Mouse (Mus musculus) forebrain, embryonic 11.5 days (tissue): ENCODE results near the gene Ehmt1. TPM values are rescaled to one million over a fixed set of nuclear protein-coding genes. Genes with fewer than 3 reads are reported as not detected.

Source experiments
- ATAC-seq: fragments of 200-750 bp; cut with Nextera tagmentation; replicated peaks from 2 replicates; pipeline ENCODE4 v1.8.0; 2017; ENCODE audit warnings: moderate TSS enrichment; ENCODE audit not compliant: low FRiP score
- DNase-seq: peaks from one replicate; pipeline ENCODE4 v3.0.0-alpha.2; 2017; ENCODE audit warnings: low spot score
- H3K27ac ChIP-seq: fragments of 300-500 bp; sonication (generic); 2 replicates; pipeline ENCODE4 v1.5.1; 2014; ENCODE audit warnings: low read depth, low read length
- H3K27me3 ChIP-seq: fragments of 300-500 bp; sonication (generic); 2 replicates; pipeline ENCODE4 v1.6.1; 2014; ENCODE audit warnings: mild to moderate bottlenecking, low read length, mixed read lengths; ENCODE audit not compliant: control insufficient read depth, insufficient read depth
- H3K36me3 ChIP-seq: fragments of 300-500 bp; sonication (generic); 2 replicates; pipeline ENCODE4 v1.6.1; 2014; ENCODE audit warnings: mild to moderate bottlenecking, low read length, moderate library complexity, mixed read lengths; ENCODE audit not compliant: control insufficient read depth, insufficient read depth
- H3K4me1 ChIP-seq: fragments of 300-500 bp; sonication (generic); replicated peaks from 2 replicates; pipeline ENCODE4 v1.6.1; 2014; ENCODE audit warnings: low read length, mixed read lengths; ENCODE audit not compliant: control insufficient read depth, insufficient read depth
- H3K4me2 ChIP-seq: fragments of 300-500 bp; sonication (generic); 2 replicates; pipeline ENCODE4 v1.6.1; 2014; ENCODE audit warnings: low read depth, mild to moderate bottlenecking, low read length, moderate library complexity, mixed read lengths; ENCODE audit not compliant: severe bottlenecking
- H3K4me3 ChIP-seq: fragments of 300-500 bp; sonication (generic); 2 replicates; pipeline ENCODE4 v1.5.1; 2014; ENCODE audit warnings: low read depth, low read length
- H3K9ac ChIP-seq: fragments of 300-500 bp; sonication (generic); 2 replicates; pipeline ENCODE4 v1.6.1; 2014; ENCODE audit warnings: low read length
- H3K9me3 ChIP-seq: fragments of 300-500 bp; sonication (generic); 2 replicates; pipeline ENCODE4 v1.6.1; 2016; ENCODE audit warnings: low read length, mixed read lengths; ENCODE audit not compliant: control insufficient read depth
- WGBS: fragments of 180-500 bp; shearing (Covaris S2); extraction: QIAGEN DNeasy Blood & Tissue Kit; methylation state at CpG from one replicate; pipeline ENCODE4 v1.1.7; 2014; 5-methylcytosine and 5-hydroxymethylcytosine counted together
- polyA plus RNA-seq: library from polyadenylated mRNA; unstranded; fragments of >200 nt; fragmentation: Nextera tagmentation; extraction: Ambion mirVana; gene quantifications from 2 replicates; pipeline ENCODE4 v1.2.1, GENCODE M21; 2014

Gene Ehmt1
- polyA plus RNA-seq, 1 experiment from 2014 or later = 123 TPM

GRCm38 (mm10) chr2:24925284-24925683 lies 5.9 kb upstream of the Ehmt1 start:
- H3K4me1 ChIP-seq = no peaks in the 10 kb centered on the region
- no peak overlapping the region for H3K4me3 ChIP-seq
- WGBS = 84% methylated on average over 8 of the region's 8 CpGs
- no peaks in the 10 kb centered on the region for H3K36me3 ChIP-seq
- no peaks in the 10 kb centered on the region for H3K9me3 ChIP-seq
- ATAC-seq = no peak
- H3K27me3 ChIP-seq = no peaks in the 10 kb centered on the region
- H3K4me2 ChIP-seq = no peak overlapping the region
- no peak for DNase-seq
- H3K9ac ChIP-seq = no peak overlapping the region
- no peak overlapping the region for H3K27ac ChIP-seq

- Histone ChIP-seq H3K27me3 (no peaks in the 10 kb centered on the region), H3K4me2 (no peak overlapping the region), H3K4me1 (no peaks in the 10 kb centered on the region), H3K9ac (no peak overlapping the region), H3K4me3 (no peak overlapping the region), H3K36me3 (no peaks in the 10 kb centered on the region), H3K27ac (no peak overlapping the region), H3K9me3 (no peaks in the 10 kb centered on the region)
- WGBS = 61% methylated on average over 2 of the region's 2 CpGs
- DNase-seq = no peak
- ATAC-seq = no peak
Observed at GRCm38 (mm10) chr2:24923561-24923960, 4.1 kb upstream of the Ehmt1 start.

GRCm38 (mm10) chr2:24919839-24920175 lies 393 bp upstream of the Ehmt1 start:
- H3K36me3 ChIP-seq = no peaks in the 10 kb centered on the region
- peak; percentile 42 for ATAC-seq
- 11% methylated on average over 8 of the region's 8 CpGs for WGBS
- H3K9ac ChIP-seq = peak overlapping the region; percentile 61
- H3K4me2 ChIP-seq = peak overlapping the region; percentile 53
- H3K9me3 ChIP-seq = no peaks in the 10 kb centered on the region
- peaks cover 5% of the 10 kb centered on the region; the same call in 1 of the 2 replicates for H3K4me1 ChIP-seq
- 0 out of 2 replicates have a peak overlapping the region, but pooled peaks have one; percentile 39 for H3K27ac ChIP-seq
- no peak for DNase-seq
- no peaks in the 10 kb centered on the region for H3K27me3 ChIP-seq
- peak overlapping the region; percentile 98 for H3K4me3 ChIP-seq

GRCm38 (mm10) chr2:24914762-24915161 lies 4.7 kb downstream of the Ehmt1 start:
- Histone ChIP-seq H3K4me1 (peaks cover 5% of the 10 kb centered on the region; the same call in 1 of the 2 replicates), H3K27ac (no peak overlapping the region), H3K4me2 (no peak overlapping the region), H3K9ac (no peak overlapping the region), H3K36me3 (no peaks in the 10 kb centered on the region; the same call in 1 of the 2 replicates), H3K9me3 (no peaks in the 10 kb centered on the region), H3K4me3 (no peak overlapping the region), H3K27me3 (no peaks in the 10 kb centered on the region)
- ATAC-seq (no peak), DNase-seq (no peak)
- WGBS = 91% methylated on average over 3 of the region's 3 CpGs

- no peaks in the 10 kb centered on the region for H3K9me3 ChIP-seq
- 0 out of 2 replicates have a peak, but pooled peaks cover 2% of the 10 kb centered on the region for H3K4me1 ChIP-seq
- no peak overlapping the region for H3K4me2 ChIP-seq
- H3K4me3 ChIP-seq = no peak overlapping the region
- H3K27me3 ChIP-seq = no peaks in the 10 kb centered on the region
- no peak for ATAC-seq
- no peaks in the 10 kb centered on the region; the same call in 1 of the 2 replicates for H3K36me3 ChIP-seq
- H3K27ac ChIP-seq = no peak overlapping the region
- DNase-seq = no peak
- H3K9ac ChIP-seq = no peak overlapping the region
Observed at GRCm38 (mm10) chr2:24912589-24912988, 6.8 kb downstream of the Ehmt1 start.

- Histone ChIP-seq H3K27me3 (no peaks in the 10 kb centered on the region), H3K4me2 (no peak overlapping the region), H3K36me3 (no peaks in the 10 kb centered on the region; the same call in 1 of the 2 replicates), H3K9ac (no peak overlapping the region), H3K4me3 (no peak overlapping the region), H3K9me3 (no peaks in the 10 kb centered on the region), H3K27ac (no peak overlapping the region), H3K4me1 (no peaks in the 10 kb centered on the region)
- 95% methylated on average over 4 of the region's 4 CpGs for WGBS
- ATAC-seq (no peak), DNase-seq (no peak)
Observed at GRCm38 (mm10) chr2:24912189-24912588, 7.2 kb downstream of the Ehmt1 start.

GRCm38 (mm10) chr2:24910481-24910880 lies 8.9 kb downstream of the Ehmt1 start:
- H3K9ac ChIP-seq = no peak overlapping the region
- WGBS = 96% methylated on average over 4 of the region's 4 CpGs

GRCm38 (mm10) chr2:24905653-24906155 lies 13.7 kb downstream of the Ehmt1 start:
- no peak for ATAC-seq
- no peak overlapping the region for H3K4me2 ChIP-seq
- H3K4me3 ChIP-seq = no peak overlapping the region
- H3K27me3 ChIP-seq = no peaks in the 10 kb centered on the region
- peaks cover 10% of the 10 kb centered on the region; the same call in 1 of the 2 replicates for H3K4me1 ChIP-seq
- WGBS = 22% methylated on average over 2 of the region's 2 CpGs
- DNase-seq = no peak
- H3K36me3 ChIP-seq = no peaks in the 10 kb centered on the region
- H3K27ac ChIP-seq = peak overlapping the region; percentile 77
- no peaks in the 10 kb centered on the region for H3K9me3 ChIP-seq
- no peak overlapping the region for H3K9ac ChIP-seq

More at GRCm38 (mm10) chr2:24910481-24910880, 8.9 kb downstream of the Ehmt1 start:
- Histone ChIP-seq H3K9me3 (no peaks in the 10 kb centered on the region), H3K27me3 (no peaks in the 10 kb centered on the region), H3K4me3 (no peak overlapping the region), H3K36me3 (no peaks in the 10 kb centered on the region; the same call in 1 of the 2 replicates), H3K27ac (no peak overlapping the region), H3K4me1 (peaks cover 8% of the 10 kb centered on the region; the same call in 1 of the 2 replicates), H3K4me2 (no peak overlapping the region)
- ATAC-seq (no peak), DNase-seq (no peak)
